Mouse (Mus musculus) gonadal fat pad, adult 2 months (tissue): Measurements from ENCODE around the gene Carmil1. TPM values are rescaled to one million over a fixed set of nuclear protein-coding genes. Genes with fewer than 3 reads are reported as not detected.

Source experiments
- polyA plus RNA-seq: library from polyadenylated mRNA; depleted of rRNA; stranded (reverse); fragments of >200 nt; gene quantifications from 2 replicates; pipeline ENCODE4 v1.2.3, GENCODE M21; 2012; rRNA removed

The Carmil1 gene
- polyA plus RNA-seq, 1 experiment: 11.2 TPM

Other genes starting within 250 kb of the Carmil1 start
- 1.1 and 1.3 TPM in 2 replicates for gene Cmah, start 46.6 kb upstream of the Carmil1 start, polyA plus RNA-seq